Mouse (Mus musculus): ENCODE measurements at regions not wholly inside any gene's neighbourhood (a gene's known extent, or its start where the extent isn't known, plus 50 kb on each side); places are given as distances from the start of the nearest gene placed in this dataset.

GRCm38 (mm10) chr10:70759686-70760085 lies 103.9 kb upstream of the Phyhipl start:
- TF ChIP-seq CTCF (IDR thresholded peaks at IDR 0.05; ENCODE audit: low read depth, low read length) (no peak), POLR2A (IDR thresholded peaks at IDR 0.05; ENCODE audit: extremely low read depth, insufficient read depth, low read length) (no peak)

All from liver, adult 2 months (tissue).